9 mouse cellular contexts compared by ENCODE assay signal in genomic region chr14:58073936-58074335, GRCm38 (mm10). TPM values are rescaled to one million over a fixed set of nuclear protein-coding genes. Genes with fewer than 3 reads are reported as not detected.
DNase-seq lines count a peak whose midpoint lies in the region; ATAC-seq lines count a peak whose summit lies in the region.
"Had no signal": no experiment of that assay in that cellular context is flagged by ENCODE, and none has a peak within 500 bp of the region (broad histone marks: within the 10 kb centered on the region; RNA-seq: fewer than 3 reads in every experiment).

No protein-coding gene starts in this region.

- no peak for ATAC-seq in neural tube, embryonic 12.5 days (ENCODE audit: low FRiP score, low read depth)
- no peak for ATAC-seq in frontal cortex, adult (ENCODE audit: low TSS enrichment)
- ATAC-seq in monocyte, adult 5-6 weeks (replicated peaks; ENCODE audit: insufficient number of reproducible peaks, low FRiP score, low TSS enrichment, poor library complexity, severe bottlenecking): no peak

- intact Hi-C loops in left cerebral cortex, postnatal 4 days (cut with DNase I): no loop called here

- H3K27ac ChIP-seq in embryonic facial prominence, embryonic 10.5 days (replicated peaks): no peak overlapping the region
- H3K27ac ChIP-seq in hindbrain, embryonic 10.5 days: no peak overlapping the region
- no peak overlapping the region for H3K27ac ChIP-seq in neural tube, embryonic 12.5 days
- H3K27ac ChIP-seq: liver, embryonic 14.5 days had no signal

- no peak overlapping the region for H3K9ac ChIP-seq in neural tube, embryonic 12.5 days
- H3K9ac ChIP-seq: liver, embryonic 14.5 days had no signal

- peak overlapping the region; percentile 96 for H3K4me2 ChIP-seq in neural tube, embryonic 12.5 days (replicated peaks)

- no peaks in the 10 kb centered on the region for H3K9me3 ChIP-seq in embryonic facial prominence, embryonic 10.5 days
- no peaks in the 10 kb centered on the region for H3K9me3 ChIP-seq in hindbrain, embryonic 10.5 days
- no peaks in the 10 kb centered on the region for H3K9me3 ChIP-seq in neural tube, embryonic 12.5 days

- peak; percentile 26 to 54 for DNase-seq in right cerebral cortex, adult 2 months (ENCODE audit: low spot score in 2 of 2)
- no peak for DNase-seq in right cerebral cortex, postnatal 4 days
- peak; percentile 40 for DNase-seq in embryonic facial prominence, embryonic 10.5 days (ENCODE audit: low spot score)
- peak; percentile 33 for DNase-seq in hindbrain, embryonic 10.5 days (ENCODE audit: low spot score)
- DNase-seq in left cerebral cortex, postnatal 4 days: peak; percentile 10

- H3K36me3 ChIP-seq in embryonic facial prominence, embryonic 10.5 days (replicated peaks): no peaks in the 10 kb centered on the region
- H3K36me3 ChIP-seq in hindbrain, embryonic 10.5 days: no peaks in the 10 kb centered on the region
- H3K36me3 ChIP-seq in neural tube, embryonic 12.5 days: no peaks in the 10 kb centered on the region

- WGBS in embryonic facial prominence, embryonic 10.5 days: 2% methylated on average over 20 of the region's 20 CpGs
- 2% methylated on average over 20 of the region's 20 CpGs for WGBS in hindbrain, embryonic 10.5 days
- WGBS in neural tube, embryonic 12.5 days: under 1% methylated on average over 20 of the region's 20 CpGs

- peaks cover 67% of the 10 kb centered on the region for H3K4me1 ChIP-seq in embryonic facial prominence, embryonic 10.5 days
- peaks cover 67% of the 10 kb centered on the region for H3K4me1 ChIP-seq in hindbrain, embryonic 10.5 days (replicated peaks)
- H3K4me1 ChIP-seq in neural tube, embryonic 12.5 days: peaks cover 51% of the 10 kb centered on the region

- peaks cover 100% of the 10 kb centered on the region for H3K27me3 ChIP-seq in embryonic facial prominence, embryonic 10.5 days (replicated peaks; ENCODE audit: low read depth, poor library complexity, severe bottlenecking)
- H3K27me3 ChIP-seq in hindbrain, embryonic 10.5 days (ENCODE audit: insufficient read depth, poor library complexity, severe bottlenecking): peaks cover 100% of the 10 kb centered on the region
- H3K27me3 ChIP-seq in neural tube, embryonic 12.5 days (replicated peaks): peaks cover 57% of the 10 kb centered on the region

- H3K4me3 ChIP-seq in embryonic facial prominence, embryonic 10.5 days: peak overlapping the region; percentile 71
- peak overlapping the region; percentile 69 for H3K4me3 ChIP-seq in hindbrain, embryonic 10.5 days
- H3K4me3 ChIP-seq in neural tube, embryonic 12.5 days: peak overlapping the region; percentile 58

RNA-seq across cellular contexts. Expression of gene Fgf9, which starts 3.6 kb away (rescaled TPM):
- polyA plus RNA-seq in embryonic facial prominence, embryonic 10.5 days (2016; fragmentation: Nextera tagmentation; extraction: Ambion mirVana): 5.7 and 6.5 TPM in 2 replicates
- 2.8 and 4.4 TPM in 2 replicates for polyA plus RNA-seq in hindbrain, embryonic 10.5 days (2016; fragmentation: Nextera tagmentation; extraction: Ambion mirVana)
- total RNA-seq in left cerebral cortex, postnatal 4 days (2021): 10 to 100 TPM; 11.8 TPM
- polyA plus RNA-seq in neural tube, embryonic 12.5 days (2016; fragmentation: Nextera tagmentation; extraction: Ambion mirVana): 10.9 and 11.3 TPM in 2 replicates
- not detected in 3 replicates for total RNA-seq in monocyte, adult 5-6 weeks (2017)
